Mouse (Mus musculus) stomach, embryonic 16.5 days (tissue): Measurements from ENCODE around the gene Nsmce4a. TPM values are rescaled to one million over a fixed set of nuclear protein-coding genes. Genes with fewer than 3 reads are reported as not detected.
A peak's percentile ranks its signal among the peaks of the same experiment; 100 is the strongest.

Experiments used
- ATAC-seq: fragments of 200-750 bp; cut with Nextera tagmentation; 2 replicates; pipeline ENCODE4 v1.8.0; 2017; ENCODE audit warnings: moderate number of reproducible peaks, moderate TSS enrichment; ENCODE audit not compliant: insufficient read depth, low FRiP score
- H3K27ac ChIP-seq: fragments of 300-500 bp; sonication (generic); 2 replicates; pipeline ENCODE4 v1.5.1; 2014; ENCODE audit warnings: low read length
- H3K27me3 ChIP-seq: fragments of 300-500 bp; sonication (generic); 2 replicates; pipeline ENCODE4 v1.6.1; 2014; ENCODE audit warnings: low read length, control low read depth, mixed read lengths; ENCODE audit not compliant: control insufficient read depth, insufficient read depth
- H3K36me3 ChIP-seq: fragments of 300-500 bp; sonication (generic); 2 replicates; pipeline ENCODE4 v1.6.1; 2014; ENCODE audit warnings: low read length; ENCODE audit not compliant: control insufficient read depth, insufficient read depth
- H3K4me1 ChIP-seq: fragments of 300-500 bp; sonication (generic); 2 replicates; pipeline ENCODE4 v1.6.1; 2014; ENCODE audit warnings: low read length, control low read depth, mixed read lengths; ENCODE audit not compliant: control insufficient read depth, insufficient read depth
- H3K4me2 ChIP-seq: fragments of 300-500 bp; sonication (generic); 2 replicates; pipeline ENCODE4 v1.6.1; 2014; ENCODE audit warnings: low read depth, low read length, mixed read lengths
- H3K4me3 ChIP-seq: fragments of 300-500 bp; sonication (generic); replicated peaks from 2 replicates; pipeline ENCODE4 v1.5.1; 2014; ENCODE audit warnings: mild to moderate bottlenecking, low read length
- H3K9ac ChIP-seq: fragments of 300-500 bp; sonication (generic); 2 replicates; pipeline ENCODE4 v1.6.1; 2014; ENCODE audit warnings: low read length
- H3K9me3 ChIP-seq: fragments of 300-500 bp; sonication (generic); replicated peaks from 2 replicates; pipeline ENCODE4 v1.6.1; 2016; ENCODE audit warnings: low read length, control low read depth; ENCODE audit not compliant: control insufficient read depth
- WGBS: fragments of 180-500 bp; shearing (Covaris S2); extraction: QIAGEN DNeasy Blood & Tissue Kit; methylation state at CpG from one replicate; pipeline ENCODE4 v1.1.7; 2014; 5-methylcytosine and 5-hydroxymethylcytosine counted together
- polyA plus RNA-seq: library from polyadenylated mRNA; unstranded; fragments of >200 nt; fragmentation: Nextera tagmentation; extraction: Ambion mirVana; gene quantifications from 2 replicates; pipeline ENCODE4 v1.2.1, GENCODE M21; 2015

Gene Nsmce4a
- polyA plus RNA-seq, 1 experiment from 2014 or later: 103 TPM

GRCm38 (mm10) chr7:130552780-130553179 is 20.1 kb downstream of the Nsmce4a start:
- Histone ChIP-seq H3K4me2 (no peak overlapping the region), H3K4me3 (no peak overlapping the region), H3K27me3 (no peaks in the 10 kb centered on the region), H3K9ac (no peak overlapping the region), H3K27ac (no peak overlapping the region), H3K4me1 (no peaks in the 10 kb centered on the region), H3K36me3 (no peaks in the 10 kb centered on the region), H3K9me3 (no peaks in the 10 kb centered on the region)
- 61% methylated on average over 5 of the region's 5 CpGs for WGBS
- ATAC-seq: no peak

GRCm38 (mm10) chr7:130547635-130548175 is 25.2 kb downstream of the Nsmce4a start:
- H3K36me3 ChIP-seq: peaks cover 9% of the 10 kb centered on the region; the same call in 1 of the 2 replicates
- H3K27me3 ChIP-seq: no peaks in the 10 kb centered on the region
- no peak overlapping the region for H3K9ac ChIP-seq
- peaks cover 6% of the 10 kb centered on the region; the same call in 1 of the 2 replicates for H3K4me1 ChIP-seq
- H3K9me3 ChIP-seq: no peaks in the 10 kb centered on the region
- no peak overlapping the region for H3K4me2 ChIP-seq
- H3K4me3 ChIP-seq: peak overlapping the region; percentile 93
- no peak for ATAC-seq
- 83% methylated on average over 12 of the region's 12 CpGs for WGBS
- H3K27ac ChIP-seq: no peak overlapping the region

DNA sequence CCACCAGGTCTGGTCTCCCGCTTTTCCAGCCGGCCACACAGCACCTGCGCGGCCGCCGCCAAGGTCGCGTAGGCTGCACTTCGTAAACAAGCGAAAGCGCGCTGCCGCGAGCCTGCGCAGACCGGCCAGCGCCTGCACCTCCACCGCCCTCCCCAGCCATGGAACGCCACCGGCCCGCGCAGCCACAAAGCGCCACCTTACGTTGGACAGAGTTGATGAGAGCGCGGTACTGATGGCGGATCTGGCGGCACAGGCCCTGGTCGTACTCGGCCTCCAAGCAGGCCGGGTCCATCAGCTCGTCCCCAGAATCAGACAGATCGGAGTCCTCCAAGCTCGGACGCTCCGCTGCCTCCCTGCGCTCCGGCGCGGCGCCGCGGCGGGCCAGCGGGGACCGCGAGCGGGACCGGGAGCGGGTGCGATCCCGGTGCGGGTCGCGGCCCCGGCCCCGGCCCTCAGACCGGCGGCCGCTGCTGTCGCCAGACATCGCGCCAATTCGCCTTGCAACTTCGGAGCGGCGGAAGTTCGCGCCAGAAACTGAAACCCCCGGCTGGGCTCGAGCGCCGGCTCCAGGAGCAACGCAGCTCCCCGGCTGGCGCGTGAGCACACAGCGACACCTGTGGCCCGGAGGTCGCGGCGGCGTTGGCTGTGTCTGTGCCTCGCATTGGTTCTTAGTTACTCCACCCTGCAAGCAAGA is 26.0 kb downstream of the Nsmce4a start:
- Histone ChIP-seq H3K27me3 (no peaks in the 10 kb centered on the region), H3K9ac (peak overlapping the region; percentile 99), H3K4me2 (peak overlapping the region; percentile 87), H3K36me3 (peaks cover 16% of the 10 kb centered on the region), H3K9me3 (no peaks in the 10 kb centered on the region), H3K4me3 (peak overlapping the region; percentile 93), H3K4me1 (peaks cover 6% of the 10 kb centered on the region; the same call in 1 of the 2 replicates), H3K27ac (peak overlapping the region; percentile 100)
- WGBS: under 1% methylated on average over 84 of the region's 84 CpGs
- ATAC-seq: peak; percentile 93

GRCm38 (mm10) chr7:130546421-130546790 is 26.5 kb downstream of the Nsmce4a start:
- Histone ChIP-seq H3K27ac (peak overlapping the region; percentile 100), H3K4me3 (peak overlapping the region; percentile 93), H3K4me2 (peak overlapping the region; percentile 87), H3K9me3 (no peaks in the 10 kb centered on the region), H3K4me1 (peaks cover 6% of the 10 kb centered on the region; the same call in 1 of the 2 replicates), H3K27me3 (no peaks in the 10 kb centered on the region), H3K36me3 (peaks cover 16% of the 10 kb centered on the region), H3K9ac (peak overlapping the region; percentile 99)
- no peak for ATAC-seq
- WGBS: 2% methylated on average over 7 of the region's 7 CpGs

GRCm38 (mm10) chr7:130545893-130546292 is 27.0 kb downstream of the Nsmce4a start:
- H3K4me1 ChIP-seq: peaks cover 6% of the 10 kb centered on the region; the same call in 1 of the 2 replicates
- peak overlapping the region; percentile 100 for H3K27ac ChIP-seq
- ATAC-seq: no peak
- H3K9me3 ChIP-seq: no peaks in the 10 kb centered on the region
- WGBS: 47% methylated on average over 3 of the region's 3 CpGs
- peaks cover 16% of the 10 kb centered on the region for H3K36me3 ChIP-seq
- peak overlapping the region; percentile 87 for H3K4me2 ChIP-seq
- peak overlapping the region; percentile 99 for H3K9ac ChIP-seq
- peak overlapping the region; percentile 93 for H3K4me3 ChIP-seq
- no peaks in the 10 kb centered on the region for H3K27me3 ChIP-seq

GRCm38 (mm10) chr7:130545401-130545800 is 27.5 kb downstream of the Nsmce4a start:
- no peak overlapping the region for H3K27ac ChIP-seq
- no peaks in the 10 kb centered on the region for H3K27me3 ChIP-seq
- 75% methylated on average over 5 of the region's 5 CpGs for WGBS
- H3K4me1 ChIP-seq: peaks cover 6% of the 10 kb centered on the region; the same call in 1 of the 2 replicates
- H3K9me3 ChIP-seq: no peaks in the 10 kb centered on the region
- no peak overlapping the region for H3K9ac ChIP-seq
- ATAC-seq: no peak
- no peak overlapping the region for H3K4me3 ChIP-seq
- peak overlapping the region; percentile 87 for H3K4me2 ChIP-seq
- peaks cover 16% of the 10 kb centered on the region for H3K36me3 ChIP-seq

GRCm38 (mm10) chr7:130543181-130543580 is 29.7 kb downstream of the Nsmce4a start:
- ATAC-seq: no peak
- Histone ChIP-seq H3K27ac (no peak overlapping the region), H3K4me2 (no peak overlapping the region), H3K27me3 (no peaks in the 10 kb centered on the region), H3K9me3 (no peaks in the 10 kb centered on the region), H3K9ac (no peak overlapping the region), H3K36me3 (peaks cover 23% of the 10 kb centered on the region), H3K4me3 (no peak overlapping the region), H3K4me1 (peaks cover 6% of the 10 kb centered on the region; the same call in 1 of the 2 replicates)
- WGBS: 93% methylated on average over 4 of the region's 4 CpGs

GRCm38 (mm10) chr7:130540176-130540575 is 32.7 kb downstream of the Nsmce4a start:
- Histone ChIP-seq H3K4me3 (no peak overlapping the region), H3K4me2 (no peak overlapping the region), H3K36me3 (peaks cover 23% of the 10 kb centered on the region), H3K27me3 (no peaks in the 10 kb centered on the region), H3K9me3 (no peaks in the 10 kb centered on the region), H3K4me1 (no peaks in the 10 kb centered on the region), H3K9ac (no peak overlapping the region), H3K27ac (no peak overlapping the region)
- WGBS: 88% methylated on average over 7 of the region's 7 CpGs
- no peak for ATAC-seq

DNA sequence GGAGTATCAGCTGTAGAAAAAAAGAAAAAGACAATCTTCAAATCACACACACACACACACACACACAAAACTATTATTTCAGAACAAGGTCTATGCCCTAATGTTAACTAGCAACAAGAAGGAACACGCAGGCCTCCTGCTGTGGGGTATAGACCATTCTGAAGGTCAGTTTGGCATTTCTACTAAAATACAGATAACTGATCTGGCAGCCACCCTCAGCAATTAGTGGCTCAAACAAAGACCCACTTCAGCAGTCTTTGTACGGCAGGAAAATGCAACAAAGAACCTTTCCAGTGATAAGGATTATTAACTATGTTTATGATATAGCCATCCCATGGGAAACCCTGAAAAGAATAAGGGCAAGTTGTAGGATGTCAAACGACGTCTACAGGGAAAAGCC is 35.9 kb downstream of the Nsmce4a start:
- peaks cover 19% of the 10 kb centered on the region for H3K36me3 ChIP-seq
- no peaks in the 10 kb centered on the region for H3K9me3 ChIP-seq
- H3K4me3 ChIP-seq: no peak overlapping the region
- ATAC-seq: no peak
- H3K9ac ChIP-seq: no peak overlapping the region
- H3K4me2 ChIP-seq: no peak overlapping the region
- H3K4me1 ChIP-seq: no peaks in the 10 kb centered on the region
- H3K27ac ChIP-seq: no peak overlapping the region
- 68% methylated on average over 4 of the region's 4 CpGs for WGBS
- no peaks in the 10 kb centered on the region for H3K27me3 ChIP-seq
